8 mouse cellular contexts compared by ENCODE assay signal in the genomic region with DNA sequence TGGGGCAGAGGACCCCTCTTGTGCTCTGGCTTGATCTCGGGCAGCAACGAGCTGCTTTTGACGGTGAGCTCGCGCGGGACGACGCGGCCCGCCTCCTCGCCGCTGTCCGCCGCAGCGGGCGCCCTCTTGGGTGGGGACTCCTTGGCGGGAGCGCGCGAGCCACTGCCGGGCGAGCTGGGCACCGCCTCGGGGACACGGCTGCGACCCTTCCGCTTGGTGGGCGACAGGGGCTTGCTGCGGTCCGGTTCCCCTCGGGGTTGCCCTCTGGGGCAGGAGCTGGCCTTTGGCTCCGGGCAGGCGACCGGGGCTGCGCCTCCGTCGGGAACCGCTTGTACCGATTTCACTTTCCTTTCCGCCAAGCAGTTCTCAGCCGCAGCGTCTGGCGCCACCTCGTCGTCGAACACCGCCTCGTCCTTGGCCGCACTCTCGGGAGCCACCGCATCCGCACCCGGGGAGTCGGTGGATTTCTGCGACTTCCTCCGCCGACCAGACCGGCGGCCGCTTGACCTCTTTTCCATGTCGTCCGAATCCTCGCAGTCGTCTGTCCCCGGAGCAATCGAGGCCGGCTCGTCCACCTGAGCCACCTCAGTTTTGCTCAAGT.
DNase-seq lines count a peak whose midpoint lies in the region; ATAC-seq and TF ChIP-seq lines count a peak whose summit lies in the region.

No protein-coding gene starts in this region.

- H3K4me3 ChIP-seq in bone marrow macrophage, adult 2 months (ENCODE audit: insufficient read depth, low read length) = peak overlapping the region; percentile 75
- peak overlapping the region; percentile 78 for H3K4me3 ChIP-seq in intestine, embryonic 15.5 days (replicated peaks)
- peak overlapping the region; percentile 83 for H3K4me3 ChIP-seq in liver, postnatal 0 days (ENCODE audit: low read depth, low read length)
- peak overlapping the region; percentile 47 for H3K4me3 ChIP-seq in neural tube, embryonic 11.5 days (ENCODE audit: low read depth, low read length)
- peak overlapping the region; percentile 89 for H3K4me3 ChIP-seq in thymus, adult 2 months (ENCODE audit: control insufficient read depth, insufficient read depth, low read length)

- TF ChIP-seq POLR2A in bone marrow macrophage, adult 2 months (IDR thresholded peaks at IDR 0.05; ENCODE audit: borderline replicate concordance, low read depth, low read length) = no peak
- no peak for TF ChIP-seq POLR2A in thymus, adult 2 months (IDR thresholded peaks at IDR 0.05; ENCODE audit: control insufficient read depth, extremely low read depth, insufficient read depth, low read length, poor library complexity)

- TF ChIP-seq EP300 in liver, postnatal 0 days (IDR thresholded peaks at IDR 0.05; ENCODE audit: low read depth) = no peak

- peaks cover 30% of the 10 kb centered on the region for H3K27me3 ChIP-seq in intestine, embryonic 15.5 days (replicated peaks)
- peaks cover 40% of the 10 kb centered on the region for H3K27me3 ChIP-seq in liver, postnatal 0 days (ENCODE audit: insufficient read depth, low read length)
- H3K27me3 ChIP-seq in neural tube, embryonic 11.5 days (ENCODE audit: control insufficient read depth, insufficient read depth, low read length) = peaks cover 54% of the 10 kb centered on the region
- peaks cover 17% of the 10 kb centered on the region; the same call in 1 of the 2 replicates for H3K27me3 ChIP-seq in thymus, adult 2 months (ENCODE audit: control insufficient read depth, insufficient read depth, low read length)

- no peak for TF ChIP-seq CTCF in bone marrow macrophage, adult 2 months (IDR thresholded peaks at IDR 0.05; ENCODE audit: low read depth, low read length)
- peak; percentile 46 for TF ChIP-seq CTCF in liver, postnatal 0 days (IDR thresholded peaks at IDR 0.05; ENCODE audit: low read depth)
- TF ChIP-seq CTCF in thymus, adult 2 months (IDR thresholded peaks at IDR 0.05; ENCODE audit: borderline replicate concordance, control insufficient read depth, extremely low read depth, insufficient read depth, low read length, poor library complexity) = peak; percentile 8; the same call in 1 of the 2 replicates

- peaks cover 26% of the 10 kb centered on the region for H3K4me1 ChIP-seq in bone marrow macrophage, adult 2 months (ENCODE audit: control insufficient read depth, insufficient read depth, low read length)
- H3K4me1 ChIP-seq in intestine, embryonic 15.5 days (replicated peaks) = peaks cover 26% of the 10 kb centered on the region
- H3K4me1 ChIP-seq in liver, postnatal 0 days (ENCODE audit: insufficient read depth) = peaks cover 14% of the 10 kb centered on the region
- peaks cover 13% of the 10 kb centered on the region for H3K4me1 ChIP-seq in neural tube, embryonic 11.5 days (ENCODE audit: control insufficient read depth, insufficient read depth, low read length)
- H3K4me1 ChIP-seq in thymus, adult 2 months (replicated peaks; ENCODE audit: control insufficient read depth, insufficient read depth, low read length) = peaks cover 16% of the 10 kb centered on the region; the same call in 1 of the 2 replicates

- no peaks in the 10 kb centered on the region for H3K36me3 ChIP-seq in intestine, embryonic 15.5 days
- no peaks in the 10 kb centered on the region for H3K36me3 ChIP-seq in liver, postnatal 0 days (replicated peaks; ENCODE audit: insufficient read depth, low read length)
- no peaks in the 10 kb centered on the region for H3K36me3 ChIP-seq in neural tube, embryonic 11.5 days (ENCODE audit: control insufficient read depth, insufficient read depth, low read length)
- no peaks in the 10 kb centered on the region for H3K36me3 ChIP-seq in thymus, adult 2 months (ENCODE audit: control insufficient read depth, insufficient read depth, low read length)

- no peak overlapping the region for H3K27ac ChIP-seq in bone marrow macrophage, adult 2 months (ENCODE audit: insufficient read depth, low read depth, low read length)
- no peak overlapping the region for H3K27ac ChIP-seq in intestine, embryonic 15.5 days
- H3K27ac ChIP-seq in liver, postnatal 0 days (ENCODE audit: low read depth) = peak overlapping the region; percentile 84
- no peak overlapping the region for H3K27ac ChIP-seq in neural tube, embryonic 11.5 days (ENCODE audit: low read depth, low read length)
- H3K27ac ChIP-seq in thymus, adult 2 months (ENCODE audit: control insufficient read depth, insufficient read depth, low read length) = no peak overlapping the region

- H3K9ac ChIP-seq in intestine, embryonic 15.5 days = peak overlapping the region; percentile 57
- peak overlapping the region; percentile 80 for H3K9ac ChIP-seq in liver, postnatal 0 days (replicated peaks)
- peak overlapping the region; percentile 22 for H3K9ac ChIP-seq in neural tube, embryonic 11.5 days (ENCODE audit: low read length)

- peak; percentile 74 for ATAC-seq in granulocyte monocyte progenitor cell, adult 5-6 weeks (replicated peaks; ENCODE audit: poor library complexity, severe bottlenecking)
- peak; percentile 65 for ATAC-seq in intestine, embryonic 15.5 days
- ATAC-seq in liver, postnatal 0 days = peak; percentile 8; the same call in 1 of the 2 replicates
- 0 out of 2 replicates have a peak, but pooled peaks have one; percentile 16 for ATAC-seq in neural tube, embryonic 11.5 days (ENCODE audit: insufficient read depth, low FRiP score, low TSS enrichment)

- no peaks in the 10 kb centered on the region for H3K9me3 ChIP-seq in intestine, embryonic 15.5 days
- H3K9me3 ChIP-seq in liver, postnatal 0 days (ENCODE audit: low read length) = no peaks in the 10 kb centered on the region
- H3K9me3 ChIP-seq in neural tube, embryonic 11.5 days (ENCODE audit: control insufficient read depth, low read length) = no peaks in the 10 kb centered on the region

- under 1% methylated on average over 68 of the region's 68 CpGs for WGBS in intestine, embryonic 15.5 days
- WGBS in liver, postnatal 0 days (ENCODE audit: insufficient replicate concordance) = under 1% methylated on average over 59 of the region's 68 CpGs
- under 1% methylated on average over 65 of the region's 68 CpGs for WGBS in neural tube, embryonic 11.5 days
- under 1% methylated on average over 68 of the region's 68 CpGs for WGBS in thymus, adult 2 months

- DNase-seq in cerebellum, postnatal 14 days = peak; percentile 35 to 43
- no peak for DNase-seq in cerebellum, adult 11 months
- DNase-seq in liver, postnatal 0 days = peak; percentile 68
- DNase-seq in neural tube, embryonic 11.5 days (ENCODE audit: low spot score) = peak; percentile 54
- peak; percentile 68 for DNase-seq in thymus, adult 2 months

- peak overlapping the region; percentile 80 for H3K4me2 ChIP-seq in intestine, embryonic 15.5 days (replicated peaks)
- H3K4me2 ChIP-seq in liver, postnatal 0 days (ENCODE audit: low read depth, low read length) = peak overlapping the region; percentile 83
- H3K4me2 ChIP-seq in neural tube, embryonic 11.5 days (ENCODE audit: low read depth) = peak overlapping the region; percentile 47

Comparison
In these comparisons a context has a peak if more than half of its experiments do, and no peak if none do; other contexts are left out.
1. ATAC-seq: peak in every context shown above with its lines; median percentile 74 in granulocyte monocyte progenitor cell, adult 5-6 weeks; 65 in intestine, embryonic 15.5 days; 16 in neural tube, embryonic 11.5 days; 8 in liver, postnatal 0 days.
2. H3K9ac ChIP-seq: peak in every context shown above with its lines; median percentile 80 in liver, postnatal 0 days; 57 in intestine, embryonic 15.5 days; 22 in neural tube, embryonic 11.5 days.